Mouse (Mus musculus): ENCODE results near the gene Slc44a5. TPM values are rescaled to one million over a fixed set of nuclear protein-coding genes. Genes with fewer than 3 reads are reported as not detected.
A peak's percentile ranks its signal among the peaks of the same experiment; 100 is the strongest.

Gene Slc44a5
- total RNA-seq (2021) = under 1 TPM in 1 of 2 experiments, not detected in 1; 0.05 TPM
- long read RNA-seq, experiment 1 = 0 reads
- long read RNA-seq, experiment 2 = 0 reads

- DNase-seq (ENCODE audit: low spot score) = no peak
Observed at GRCm38 (mm10) chr3:153973171-153973948, at the start of gene Slc44a5. Gene Slc44a5, plus strand, starts transcription at chr3:153973436.

GRCm38 (mm10) chr3:153926333-153926732 is 46.9 kb upstream of the Slc44a5 start:
- DNase-seq (ENCODE audit: low spot score) = no peak

- DNase-seq (ENCODE audit: low spot score) = no peak
Observed at GRCm38 (mm10) chr3:153929526-153929925, 43.7 kb upstream of the Slc44a5 start.

GRCm38 (mm10) chr3:153932461-153932860 is 40.8 kb upstream of the Slc44a5 start:
- DNase-seq (ENCODE audit: low spot score) = no peak

GRCm38 (mm10) chr3:153935878-153936277 is 37.4 kb upstream of the Slc44a5 start:
- no peak for DNase-seq (ENCODE audit: low spot score)

- no peak for DNase-seq (ENCODE audit: low spot score)
Observed at GRCm38 (mm10) chr3:153937116-153937810, 36.0 kb upstream of the Slc44a5 start.

GRCm38 (mm10) chr3:153940021-153940420 is 33.2 kb upstream of the Slc44a5 start:
- no peak for DNase-seq (ENCODE audit: low spot score)

- DNase-seq (ENCODE audit: low spot score) = no peak
Observed at GRCm38 (mm10) chr3:153940486-153940885, 32.8 kb upstream of the Slc44a5 start.

- peak; percentile 15 for DNase-seq (ENCODE audit: low spot score)
Observed at GRCm38 (mm10) chr3:153941613-153942012, 31.6 kb upstream of the Slc44a5 start.

- no peak for DNase-seq (ENCODE audit: low spot score)
Observed at GRCm38 (mm10) chr3:153943003-153943640, 30.1 kb upstream of the Slc44a5 start.

- no peak for DNase-seq (ENCODE audit: low spot score)
Observed at GRCm38 (mm10) chr3:153943901-153944334, 29.3 kb upstream of the Slc44a5 start.

GRCm38 (mm10) chr3:153944335-153944990 is 28.8 kb upstream of the Slc44a5 start, which contains the start of gene Acadm:
Gene Acadm, minus strand, starts transcription at chr3:153944632.
- DNase-seq (ENCODE audit: low spot score) = peak; percentile 98

- no peak for DNase-seq (ENCODE audit: low spot score)
Observed at GRCm38 (mm10) chr3:153947271-153947670, 26.0 kb upstream of the Slc44a5 start.

GRCm38 (mm10) chr3:153948176-153948575 is 25.1 kb upstream of the Slc44a5 start:
- DNase-seq (ENCODE audit: low spot score) = peak; percentile 32

- no peak for DNase-seq (ENCODE audit: low spot score)
Observed at GRCm38 (mm10) chr3:153957916-153958315, 15.3 kb upstream of the Slc44a5 start.

- peak; percentile 39 for DNase-seq (ENCODE audit: low spot score)
Observed at GRCm38 (mm10) chr3:153959035-153959730, 14.1 kb upstream of the Slc44a5 start.

GRCm38 (mm10) chr3:153959731-153960207 is 13.5 kb upstream of the Slc44a5 start:
- no peak for DNase-seq (ENCODE audit: low spot score)

- no peak for DNase-seq (ENCODE audit: low spot score)
Observed at GRCm38 (mm10) chr3:153960884-153961283, 12.4 kb upstream of the Slc44a5 start.

- no peak for DNase-seq (ENCODE audit: low spot score)
Observed at GRCm38 (mm10) chr3:153961632-153962389, 11.4 kb upstream of the Slc44a5 start.

GRCm38 (mm10) chr3:153967447-153967846 is 5.8 kb upstream of the Slc44a5 start:
- DNase-seq (ENCODE audit: low spot score) = no peak

Measured in gastrocnemius, adult 18-20 months (tissue).